ENCODE assay signal across 12 mouse cellular contexts in the genomic region with DNA sequence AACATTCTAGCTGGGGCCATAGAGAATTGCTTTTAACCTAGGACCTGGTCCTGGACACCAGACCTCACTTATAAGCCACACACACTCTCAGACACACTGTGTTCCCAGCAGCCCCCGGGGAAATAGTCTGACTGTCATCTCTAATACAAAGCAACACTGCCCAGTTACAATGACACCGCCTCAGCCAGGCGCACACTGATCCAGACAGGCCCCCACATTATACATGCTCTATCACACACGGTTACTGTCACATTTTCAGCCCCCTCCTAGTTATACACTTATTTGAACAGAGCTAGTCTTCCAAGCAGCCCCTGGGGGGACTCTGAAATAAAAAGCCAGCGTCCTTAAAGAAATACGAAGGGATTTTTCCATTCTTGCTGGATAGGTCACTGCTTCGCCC. TPM values are rescaled to one million over a fixed set of nuclear protein-coding genes. Genes with fewer than 3 reads are reported as not detected.
A peak's percentile ranks its signal among the peaks of the same experiment; 100 is the strongest.
DNase-seq lines count a peak whose midpoint lies in the region; ATAC-seq lines count a peak whose summit lies in the region.
"Had no signal": no experiment of that assay in that cellular context is flagged by ENCODE, and none has a peak within 500 bp of the region (broad histone marks: within the 10 kb centered on the region; RNA-seq: fewer than 3 reads in every experiment).

No protein-coding gene starts in this region.

- WGBS in heart, embryonic 11.5 days (ENCODE audit: insufficient replicate concordance) = 60% methylated on average over 7 of the region's 7 CpGs
- WGBS in neural tube, embryonic 12.5 days = 59% methylated on average over 7 of the region's 7 CpGs
- WGBS in hindbrain, embryonic 13.5 days = 37% methylated on average over 7 of the region's 7 CpGs

- no peak overlapping the region for H3K4me3 ChIP-seq in heart, embryonic 11.5 days (ENCODE audit: low read depth, low read length)
- H3K4me3 ChIP-seq in neural tube, embryonic 12.5 days = no peak overlapping the region
- H3K4me3 ChIP-seq in hindbrain, embryonic 13.5 days = no peak overlapping the region
- H3K4me3 ChIP-seq: liver, embryonic 15.5 days had no signal

- H3K4me2 ChIP-seq in heart, embryonic 11.5 days = no peak overlapping the region
- H3K4me2 ChIP-seq in neural tube, embryonic 12.5 days (replicated peaks) = no peak overlapping the region
- no peak overlapping the region for H3K4me2 ChIP-seq in hindbrain, embryonic 13.5 days
- H3K4me2 ChIP-seq: liver, embryonic 15.5 days had no signal

- no peaks in the 10 kb centered on the region for H3K36me3 ChIP-seq in heart, embryonic 11.5 days (ENCODE audit: control insufficient read depth, insufficient read depth, low read length)
- peaks cover 7% of the 10 kb centered on the region for H3K36me3 ChIP-seq in neural tube, embryonic 12.5 days
- peaks cover 7% of the 10 kb centered on the region for H3K36me3 ChIP-seq in hindbrain, embryonic 13.5 days
- H3K36me3 ChIP-seq: liver, embryonic 15.5 days had no signal

- no peaks in the 10 kb centered on the region for H3K27me3 ChIP-seq in heart, embryonic 11.5 days (ENCODE audit: control insufficient read depth, insufficient read depth, low read length)
- no peaks in the 10 kb centered on the region for H3K27me3 ChIP-seq in neural tube, embryonic 12.5 days (replicated peaks)
- H3K27me3 ChIP-seq in hindbrain, embryonic 13.5 days = no peaks in the 10 kb centered on the region

- no peak overlapping the region for H3K9ac ChIP-seq in heart, embryonic 11.5 days (ENCODE audit: low read depth, low read length)
- H3K9ac ChIP-seq in neural tube, embryonic 12.5 days = peak overlapping the region; percentile 6; the same call in 1 of the 2 replicates
- H3K9ac ChIP-seq in hindbrain, embryonic 13.5 days = peak overlapping the region; percentile 10; the same call in 1 of the 2 replicates
- H3K9ac ChIP-seq: liver, embryonic 15.5 days had no signal

- H3K4me1 ChIP-seq in heart, embryonic 11.5 days (ENCODE audit: control insufficient read depth, insufficient read depth, low read length) = peaks cover 62% of the 10 kb centered on the region
- peaks cover 75% of the 10 kb centered on the region for H3K4me1 ChIP-seq in neural tube, embryonic 12.5 days
- peaks cover 93% of the 10 kb centered on the region for H3K4me1 ChIP-seq in hindbrain, embryonic 13.5 days (replicated peaks)

- H3K27ac ChIP-seq in heart, embryonic 11.5 days (ENCODE audit: low read depth, low read length) = peak overlapping the region; percentile 10; the same call in 1 of the 2 replicates
- H3K27ac ChIP-seq in neural tube, embryonic 12.5 days = no peak overlapping the region
- peak overlapping the region; percentile 82 for H3K27ac ChIP-seq in hindbrain, embryonic 13.5 days
- H3K27ac ChIP-seq: liver, embryonic 15.5 days had no signal

- no peaks in the 10 kb centered on the region for H3K9me3 ChIP-seq in heart, embryonic 11.5 days (replicated peaks; ENCODE audit: control insufficient read depth, low read length)
- H3K9me3 ChIP-seq in neural tube, embryonic 12.5 days = no peaks in the 10 kb centered on the region
- no peaks in the 10 kb centered on the region for H3K9me3 ChIP-seq in hindbrain, embryonic 13.5 days
- H3K9me3 ChIP-seq: liver, embryonic 15.5 days had no signal

- DNase-seq in heart, adult 9 months (ENCODE audit: low spot score in 2 of 2) = no peak
- DNase-seq in neural tube, embryonic 10.5 days (ENCODE audit: extremely low spot score, low spot score) = no peak
- no peak for DNase-seq in left cerebral cortex, adult 9 months (ENCODE audit: low spot score in 2 of 2)
- DNase-seq: gastrocnemius, postnatal 10 days had no signal

- ATAC-seq in heart, embryonic 11.5 days (replicated peaks; ENCODE audit: insufficient number of reproducible peaks, low FRiP score, low TSS enrichment) = no peak
- no peak for ATAC-seq in neural tube, embryonic 12.5 days (ENCODE audit: low FRiP score, low read depth)
- no peak for ATAC-seq in hindbrain, embryonic 13.5 days (ENCODE audit: low FRiP score)
- no peak for ATAC-seq in megakaryocyte-erythroid progenitor cell, adult 5-6 weeks (replicated peaks; ENCODE audit: low FRiP score, low TSS enrichment, poor library complexity, severe bottlenecking)
- ATAC-seq in CD4-positive, CD25-positive, alpha-beta regulatory T cell, adult 4 months = no peak

RNA-seq across cellular contexts. Expression of a gene that starts 12.4 kb away (rescaled TPM):
- 23.6 and 24.2 TPM in 2 replicates for polyA plus RNA-seq in heart, embryonic 11.5 days (2014; fragmentation: Nextera tagmentation; extraction: Ambion mirVana)
- 58.9 and 61.6 TPM in 2 replicates for polyA plus RNA-seq in neural tube, embryonic 12.5 days (2016; fragmentation: Nextera tagmentation; extraction: Ambion mirVana)
- 44.5 and 48.8 TPM in 2 replicates for polyA plus RNA-seq in hindbrain, embryonic 13.5 days (2015; fragmentation: Nextera tagmentation; extraction: Ambion mirVana)
- 3.7 and 5.3 TPM in 2 replicates for total RNA-seq in megakaryocyte-erythroid progenitor cell, adult 5-6 weeks (2014; fragmentation: Nextera tagmentation)
- 1.6 and 14.1 TPM in 2 replicates for total RNA-seq in megakaryocyte-erythroid progenitor cell, adult 5-6 weeks (2017)
- under 1 TPM in 1 of 2 experiments, not detected in 1; 0.32 TPM for polyA plus RNA-seq in CD4-positive, CD25-positive, alpha-beta regulatory T cell, adult 4 months (2017; shearing (Covaris generic))

RNA-seq across cellular contexts. Expression of a gene that starts 45.1 kb away (rescaled TPM):
- 139 and 168 TPM in 2 replicates for polyA plus RNA-seq in heart, embryonic 11.5 days (2014; fragmentation: Nextera tagmentation; extraction: Ambion mirVana)
- polyA plus RNA-seq in neural tube, embryonic 12.5 days (2016; fragmentation: Nextera tagmentation; extraction: Ambion mirVana) = 169 and 182 TPM in 2 replicates
- polyA plus RNA-seq in hindbrain, embryonic 13.5 days (2015; fragmentation: Nextera tagmentation; extraction: Ambion mirVana) = 142 and 143 TPM in 2 replicates
- 111 and 119 TPM in 2 replicates for total RNA-seq in megakaryocyte-erythroid progenitor cell, adult 5-6 weeks (2014; fragmentation: Nextera tagmentation)
- total RNA-seq in megakaryocyte-erythroid progenitor cell, adult 5-6 weeks (2017) = 177 and 182 TPM in 2 replicates
- 10 to 100 TPM; 68.0 to 77.9 TPM for polyA plus RNA-seq in CD4-positive, CD25-positive, alpha-beta regulatory T cell, adult 4 months (2017; shearing (Covaris generic))

RNA-seq across cellular contexts. Expression of a gene that starts 45.1 kb away (rescaled TPM):
- polyA plus RNA-seq in heart, embryonic 11.5 days (2014; fragmentation: Nextera tagmentation; extraction: Ambion mirVana) = 71.4 and 72.5 TPM in 2 replicates
- 150 and 155 TPM in 2 replicates for polyA plus RNA-seq in neural tube, embryonic 12.5 days (2016; fragmentation: Nextera tagmentation; extraction: Ambion mirVana)
- polyA plus RNA-seq in hindbrain, embryonic 13.5 days (2015; fragmentation: Nextera tagmentation; extraction: Ambion mirVana) = 158 and 163 TPM in 2 replicates
- total RNA-seq in megakaryocyte-erythroid progenitor cell, adult 5-6 weeks (2014; fragmentation: Nextera tagmentation) = 27.7 and 31.3 TPM in 2 replicates
- total RNA-seq in megakaryocyte-erythroid progenitor cell, adult 5-6 weeks (2017) = 24.1 and 28.7 TPM in 2 replicates
- 10 to 100 TPM; 55.1 to 73.7 TPM for polyA plus RNA-seq in CD4-positive, CD25-positive, alpha-beta regulatory T cell, adult 4 months (2017; shearing (Covaris generic))

RNA-seq across cellular contexts. Expression of a gene that starts 49.5 kb away (rescaled TPM):
- polyA plus RNA-seq in heart, embryonic 11.5 days (2014; fragmentation: Nextera tagmentation; extraction: Ambion mirVana) = not detected in 2 replicates
- polyA plus RNA-seq in neural tube, embryonic 12.5 days (2016; fragmentation: Nextera tagmentation; extraction: Ambion mirVana) = not detected in 2 replicates
- polyA plus RNA-seq in hindbrain, embryonic 13.5 days (2015; fragmentation: Nextera tagmentation; extraction: Ambion mirVana) = not detected in 2 replicates
- not detected in 2 replicates for total RNA-seq in megakaryocyte-erythroid progenitor cell, adult 5-6 weeks (2014; fragmentation: Nextera tagmentation)
- total RNA-seq in megakaryocyte-erythroid progenitor cell, adult 5-6 weeks (2017) = not detected in 2 replicates
- polyA plus RNA-seq in CD4-positive, CD25-positive, alpha-beta regulatory T cell, adult 4 months (2017; shearing (Covaris generic)) = not detected
- total RNA-seq: adrenal gland, postnatal 10 days; gastrocnemius, postnatal 10 days; layer of hippocampus, adult 18-20 months had no signal
- polyA plus RNA-seq: liver, embryonic 15.5 days had no signal

Comparison
In these comparisons a context has a peak if more than half of its experiments do, and no peak if none do; other contexts are left out.
1. RNA of a gene that starts 12.4 kb away (polyA plus RNA-seq): 58.9 to 61.6 TPM in neural tube, embryonic 12.5 days, 44.5 to 48.8 TPM in hindbrain, embryonic 13.5 days and 23.6 to 24.2 TPM in heart, embryonic 11.5 days; 0.32 TPM in CD4-positive, CD25-positive, alpha-beta regulatory T cell, adult 4 months; every median in the first group is over 10 times any median in the second.